Mouse (Mus musculus) bone marrow, adult 2 months (tissue): ENCODE results near the gene Mrln. TPM values are rescaled to one million over a fixed set of nuclear protein-coding genes. Genes with fewer than 3 reads are reported as not detected.

Experiments used
- H3K27ac ChIP-seq: fragments of 200-500 bp; 2 replicates; pipeline ENCODE4 v1.5.1; 2012; ENCODE audit warnings: low read depth, mild to moderate bottlenecking, control low read depth, inconsistent platforms, low read length; ENCODE audit not compliant: control insufficient read depth, poor library complexity, insufficient read depth
- H3K4me1 ChIP-seq: fragments of 200-500 bp; 2 replicates; pipeline ENCODE4 v1.6.1; 2011; ENCODE audit warnings: low read length; ENCODE audit not compliant: control insufficient read depth, insufficient read depth
- H3K4me3 ChIP-seq: fragments of 200-500 bp; replicated peaks from 2 replicates; pipeline ENCODE3; 2011; ENCODE audit warnings: mild to moderate bottlenecking, low read depth, low read length, control low read depth; ENCODE audit not compliant: control insufficient read depth
- CTCF ChIP-seq: fragments of 200-500 bp; IDR thresholded peaks from 2 replicates; pipeline ENCODE4 v1.5.1; 2011; ENCODE audit warnings: low read length, control low read depth; ENCODE audit not compliant: control insufficient read depth, insufficient read depth
- POLR2A ChIP-seq: fragments of 200-500 bp; IDR thresholded peaks from 2 replicates; pipeline ENCODE4 v1.6.1; 2011; ENCODE audit warnings: low read depth, mild to moderate bottlenecking, control low read depth, low read length, borderline replicate concordance; ENCODE audit not compliant: control insufficient read depth
- WGBS: fragments of 180-500 bp; shearing (Covaris S2); methylation state at CpG from one replicate; pipeline ENCODE4 v1.1.7; 2018; 5-methylcytosine and 5-hydroxymethylcytosine counted together
- polyA plus RNA-seq: library from polyadenylated mRNA; stranded (reverse); fragments of >200 nt; gene quantifications from 2 replicates; pipeline ENCODE4 v1.2.4, GENCODE M21; 2011; ENCODE audit warnings: low replicate concordance; ENCODE audit not compliant: missing spikeins, insufficient read depth, insufficient read length

The Mrln gene
- polyA plus RNA-seq, 1 experiment = not detected

DNA sequence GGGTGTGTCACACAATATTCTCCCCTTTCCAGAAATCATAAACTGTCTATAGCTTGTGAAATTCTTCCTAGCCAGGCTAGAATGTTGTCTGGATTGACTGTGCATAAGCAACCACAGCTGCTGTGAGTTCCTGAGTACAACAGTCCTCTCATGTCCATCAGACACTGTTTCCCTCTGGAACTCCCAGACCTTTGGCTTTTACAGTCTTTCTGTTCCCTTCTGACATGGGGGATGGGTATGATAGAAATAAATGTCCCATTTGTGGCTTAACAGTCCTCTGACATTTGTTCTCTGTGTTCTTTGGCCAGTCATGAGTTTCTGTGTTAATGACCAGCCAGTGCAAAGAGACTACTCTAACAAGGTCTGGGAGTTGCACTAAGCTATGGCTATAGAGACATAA lies 22.1 kb downstream of the Mrln start:
- TF ChIP-seq POLR2A (no peak), CTCF (no peak)

DNA sequence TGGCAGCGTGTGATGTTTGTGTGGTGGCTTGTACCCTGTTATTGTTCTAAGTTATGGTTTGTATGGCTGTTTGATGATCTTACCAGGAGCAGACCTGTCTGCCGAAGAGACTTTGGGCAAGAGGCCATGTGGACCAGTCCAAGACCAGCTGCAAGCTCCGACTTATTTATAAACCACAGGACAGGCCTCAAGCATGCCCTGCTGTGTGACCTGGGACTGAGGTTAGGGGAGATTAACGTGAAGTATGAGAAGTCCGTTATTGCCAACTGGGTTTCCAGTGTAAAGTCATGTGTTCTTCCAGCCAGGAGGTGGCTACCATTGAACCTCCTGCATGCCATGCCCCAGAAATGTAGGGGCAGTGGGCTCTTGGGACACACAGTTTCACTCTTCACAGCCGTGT lies 25.9 kb downstream of the Mrln start:
- TF ChIP-seq POLR2A (no peak), CTCF (no peak)
- Histone ChIP-seq H3K4me1 (no peaks in the 10 kb centered on the region; the same call in 1 of the 2 replicates), H3K27ac (no peak overlapping the region), H3K4me3 (no peak overlapping the region)
- WGBS = 78% methylated on average over 6 of the region's 6 CpGs

More for the DNA sequence above, 22.1 kb downstream of the Mrln start:
- no peak overlapping the region for H3K4me3 ChIP-seq
- H3K4me1 ChIP-seq = no peaks in the 10 kb centered on the region; the same call in 1 of the 2 replicates
- no peak overlapping the region for H3K27ac ChIP-seq

DNA sequence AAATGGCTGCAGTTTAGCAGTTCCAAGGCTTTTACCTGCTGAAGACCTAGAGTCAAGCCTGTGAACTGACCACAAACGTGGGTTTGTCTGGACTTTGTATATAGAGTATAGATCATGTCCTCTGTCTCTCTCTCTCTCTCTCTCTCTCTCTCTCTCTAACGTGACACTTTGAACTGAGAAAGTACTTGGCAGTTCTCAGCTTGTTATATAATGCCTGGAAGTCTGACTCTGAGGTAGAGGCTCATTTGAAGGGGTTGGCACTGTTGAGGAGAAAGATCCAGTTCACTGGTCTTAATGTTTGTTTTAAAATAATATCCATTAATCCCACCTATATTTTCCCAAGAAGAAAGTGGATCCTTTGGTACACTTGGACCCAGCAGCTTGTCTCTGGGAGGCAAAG lies 33.5 kb downstream of the Mrln start:
- TF ChIP-seq POLR2A (no peak), CTCF (no peak)
- H3K4me3 ChIP-seq = no peak overlapping the region
- no peak overlapping the region for H3K27ac ChIP-seq
- H3K4me1 ChIP-seq = no peaks in the 10 kb centered on the region
- 51% methylated on average over 2 of the region's 2 CpGs for WGBS

DNA sequence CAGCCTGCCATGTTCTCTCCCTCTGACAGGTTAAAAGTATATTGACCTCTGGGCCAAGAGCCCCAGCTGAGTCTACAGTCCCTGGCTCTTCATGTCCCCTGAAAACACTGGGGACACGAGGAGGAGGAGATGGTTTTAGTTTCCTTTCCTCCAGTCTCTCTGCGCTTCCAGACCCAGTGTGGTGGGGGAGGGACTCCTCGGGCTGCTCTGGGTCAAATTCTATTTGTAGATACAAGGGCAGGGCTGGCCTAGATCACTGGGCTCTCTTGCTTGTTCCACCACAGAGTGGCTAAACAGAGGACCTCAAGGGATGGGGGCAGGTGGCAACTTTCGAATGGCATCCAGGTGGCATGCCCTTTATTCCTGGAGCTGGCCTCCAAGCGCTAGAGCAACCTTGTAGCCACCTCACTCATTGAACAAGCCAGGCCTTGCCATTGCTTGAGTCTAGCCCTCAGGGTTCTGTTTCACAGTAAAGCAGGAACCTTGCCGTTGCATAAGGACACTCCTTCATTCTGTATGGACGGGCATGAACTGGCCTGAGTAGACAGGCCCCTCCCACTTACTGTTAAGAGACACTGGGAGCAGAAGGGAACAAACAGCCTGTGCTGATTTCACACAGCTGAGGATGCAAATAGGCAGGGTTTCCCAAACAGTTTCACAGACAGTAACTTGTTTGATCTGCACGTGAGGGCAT lies 38.4 kb downstream of the Mrln start:
- TF ChIP-seq CTCF (no peak), POLR2A (no peak)
- H3K4me3 ChIP-seq = no peak overlapping the region
- no peak overlapping the region for H3K27ac ChIP-seq
- H3K4me1 ChIP-seq = no peaks in the 10 kb centered on the region
- 39% methylated on average over 8 of the region's 8 CpGs for WGBS

DNA sequence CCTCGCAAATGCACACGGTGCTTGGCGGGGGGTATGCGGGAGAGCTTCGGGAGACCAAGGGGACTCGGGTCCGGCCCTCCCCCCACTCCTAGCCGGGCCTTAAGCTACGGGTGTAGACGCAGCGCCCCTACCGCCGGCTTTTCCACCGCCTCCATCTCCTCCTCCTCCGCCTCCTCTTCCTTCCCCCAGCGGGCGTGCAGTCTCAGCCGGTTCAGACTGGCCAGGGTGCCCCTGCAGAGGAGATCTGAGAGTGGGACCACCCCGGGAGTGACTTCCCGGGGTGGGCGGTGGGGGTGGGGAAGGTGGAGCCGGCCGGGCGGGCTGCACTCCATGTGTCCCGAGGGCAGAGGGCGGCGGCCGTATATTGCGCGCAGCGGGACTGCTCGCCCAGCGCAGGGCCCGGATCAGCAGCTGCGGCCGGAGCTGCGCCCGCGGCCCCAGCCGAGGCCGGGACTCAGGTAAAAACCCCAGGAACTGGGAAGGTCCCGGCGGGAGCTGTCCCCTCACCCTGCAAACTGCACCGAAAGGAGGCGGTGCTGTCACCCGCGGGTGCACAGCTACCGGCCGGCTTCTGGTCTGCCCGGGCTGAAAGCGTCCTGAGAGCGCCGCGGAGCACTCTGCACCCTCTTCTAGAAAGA lies 40.6 kb downstream of the Mrln start, which contains the start of gene Slc16a9:
TSS of gene Slc16a9 (plus strand) at position 180 of the 638 bp plus-strand sequence.
- H3K4me3 ChIP-seq = peak within 1 kb of the TSS; percentile 11
- TF ChIP-seq POLR2A = no peak
- TF ChIP-seq CTCF = no peak
- 1% methylated on average over 54 of the region's 54 CpGs for WGBS
- no peaks in the 10 kb centered on the region for H3K4me1 ChIP-seq
- peak within 1 kb of the TSS; percentile 39; the same call in 1 of the 2 replicates for H3K27ac ChIP-seq

DNA sequence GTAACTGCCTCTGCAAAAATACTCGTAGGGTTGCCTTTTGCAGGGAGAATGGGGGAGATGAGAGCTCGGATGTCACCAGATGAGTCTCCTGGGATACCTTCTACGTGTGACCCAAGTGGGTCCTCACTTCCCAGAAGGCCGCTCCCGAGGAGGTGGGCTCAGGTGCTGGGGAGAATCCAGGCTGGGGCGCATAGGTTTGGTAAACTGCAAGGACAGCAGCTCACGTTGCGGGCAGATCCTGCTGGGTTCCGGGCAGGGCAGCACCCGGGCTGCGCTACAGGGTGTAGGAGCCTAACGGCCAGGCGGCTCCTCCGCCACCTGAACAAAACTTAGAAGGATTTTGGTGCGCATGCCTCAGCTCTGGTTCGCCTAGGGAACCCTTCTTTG lies 41.1 kb downstream of the Mrln start:
- no peak overlapping the region; the same call in 1 of the 2 replicates for H3K27ac ChIP-seq
- H3K4me3 ChIP-seq = peak overlapping the region; percentile 4
- 1% methylated on average over 16 of the region's 16 CpGs for WGBS

DNA sequence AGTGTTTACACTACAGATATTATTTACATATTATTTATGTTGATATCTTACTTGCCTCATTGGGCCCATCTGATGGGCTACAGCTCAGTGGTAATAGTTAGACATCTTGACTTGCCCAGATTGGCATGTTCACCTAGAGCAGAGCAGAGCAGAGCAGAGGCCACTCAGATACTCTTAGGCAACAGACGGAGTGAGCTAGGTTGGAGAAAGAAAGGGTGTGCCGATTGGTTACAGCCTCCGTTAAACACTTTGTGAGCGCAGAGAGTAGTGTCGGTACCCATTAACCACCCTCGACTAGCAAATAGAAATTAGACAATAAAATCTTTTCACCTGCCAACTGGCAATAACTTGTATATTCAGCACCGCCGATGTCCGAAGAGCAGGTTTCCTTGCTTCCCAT lies 41.6 kb downstream of the Mrln start:
- TF ChIP-seq POLR2A (no peak), CTCF (no peak)
- no peak overlapping the region for H3K4me3 ChIP-seq

More for the DNA sequence above, 41.1 kb downstream of the Mrln start:
- no peaks in the 10 kb centered on the region for H3K4me1 ChIP-seq
- no peak for TF ChIP-seq CTCF
- TF ChIP-seq POLR2A = no peak

DNA sequence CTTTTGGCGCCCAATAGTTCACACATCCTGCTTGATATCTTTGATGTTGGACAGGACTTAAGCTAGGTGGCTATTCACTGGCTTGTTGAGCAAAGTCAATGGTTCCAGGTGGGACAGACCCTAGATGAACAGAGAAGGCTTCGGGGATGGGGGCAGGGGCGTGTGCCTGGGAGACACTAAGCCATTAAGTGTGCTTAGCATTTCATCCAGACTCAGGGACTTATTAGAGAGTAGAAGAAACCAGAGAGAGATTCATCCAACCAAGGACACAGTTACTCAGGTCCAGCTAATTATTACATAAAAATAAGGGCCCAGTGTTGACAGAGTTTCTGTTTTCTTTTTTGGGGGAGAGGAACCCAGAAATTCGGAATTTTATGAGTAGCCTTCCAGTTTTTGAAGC lies 45.9 kb downstream of the Mrln start:
- no peak overlapping the region for H3K4me3 ChIP-seq
- no peak overlapping the region for H3K27ac ChIP-seq
- no peaks in the 10 kb centered on the region for H3K4me1 ChIP-seq
- 75% methylated on average over 4 of the region's 4 CpGs for WGBS
- TF ChIP-seq POLR2A (no peak), CTCF (no peak)

More for the DNA sequence above, 41.6 kb downstream of the Mrln start:
- Histone ChIP-seq H3K4me1 (no peaks in the 10 kb centered on the region), H3K27ac (no peak overlapping the region)
- 67% methylated on average over 9 of the region's 9 CpGs for WGBS
